Mouse (Mus musculus): Measurements from ENCODE around the gene Rab33b.

- no peak for TF ChIP-seq CTCF (IDR thresholded peaks at IDR 0.05; ENCODE audit: borderline replicate concordance, insufficient read depth, low read depth, low read length)
- no peak for TF ChIP-seq POLR2A (IDR thresholded peaks at IDR 0.05; ENCODE audit: borderline replicate concordance, insufficient read depth, low read length)
Observed at GRCm38 (mm10) chr3:51495646-51496045, 11.9 kb downstream of the Rab33b start.
